Mouse (Mus musculus): ENCODE measurements around the gene Tchhl1. TPM values are rescaled to one million over a fixed set of nuclear protein-coding genes. Genes with fewer than 3 reads are reported as not detected.
"Not testable (repeated sequence)": the region's sequence is repeated elsewhere in the genome, so short reads cannot be mapped to it uniquely, and the experiment has no call there.

Tchhl1 gene
- polyA plus RNA-seq (2015; fragmentation: Nextera tagmentation; extraction: Ambion mirVana) = not detected in 2 replicates

GRCm38 (mm10) chr3:93468561-93468960, at the start of gene Tchhl1:
Gene Tchhl1, plus strand, starts transcription at chr3:93468754.
- WGBS = 49% methylated on average over 5 of the region's 5 CpGs
- no peak within 1 kb of the TSS for H3K27ac ChIP-seq (ENCODE audit: low read length)

GRCm38 (mm10) chr3:93431673-93432072, 36.9 kb upstream of the Tchhl1 start:
- Histone ChIP-seq H3K9me3 (replicated peaks; ENCODE audit: control insufficient read depth, low read length) (no peaks in the 10 kb centered on the region), H3K9ac (ENCODE audit: low read length) (no peak overlapping the region), H3K27me3 (ENCODE audit: control insufficient read depth, insufficient read depth, low read length) (no peaks in the 10 kb centered on the region), H3K4me1 (ENCODE audit: control insufficient read depth, insufficient read depth, low read length) (no peaks in the 10 kb centered on the region), H3K4me3 (replicated peaks; ENCODE audit: low read length) (no peak overlapping the region), H3K27ac (ENCODE audit: low read length) (no peak overlapping the region), H3K36me3 (ENCODE audit: control insufficient read depth, insufficient read depth, low read length) (no peaks in the 10 kb centered on the region), H3K4me2 (ENCODE audit: low read depth, low read length) (no peak overlapping the region)
- 52% methylated on average over 3 of the region's 3 CpGs for WGBS
- ATAC-seq (ENCODE audit: insufficient read depth, low FRiP score) = no peak

More at GRCm38 (mm10) chr3:93468561-93468960, at the start of gene Tchhl1:
- Histone ChIP-seq H3K4me1 (ENCODE audit: control insufficient read depth, insufficient read depth, low read length) (no peaks in the 10 kb centered on the region), H3K4me3 (replicated peaks; ENCODE audit: low read length) (no peak within 1 kb of the TSS), H3K36me3 (ENCODE audit: control insufficient read depth, insufficient read depth, low read length) (no peaks in the 10 kb centered on the region), H3K4me2 (ENCODE audit: low read depth, low read length) (no peak within 1 kb of the TSS), H3K27me3 (ENCODE audit: control insufficient read depth, insufficient read depth, low read length) (no peaks in the 10 kb centered on the region), H3K9me3 (replicated peaks; ENCODE audit: control insufficient read depth, low read length) (no peaks in the 10 kb centered on the region), H3K9ac (ENCODE audit: low read length) (no peak within 1 kb of the TSS)
- ATAC-seq (ENCODE audit: insufficient read depth, low FRiP score) = no peak

- WGBS = 77% methylated on average over 1 of the region's 1 CpGs
- no peaks in the 10 kb centered on the region for H3K9me3 ChIP-seq (replicated peaks; ENCODE audit: control insufficient read depth, low read length)
- H3K4me3 ChIP-seq (replicated peaks; ENCODE audit: low read length) = no peak within 1 kb of the TSS
- H3K4me2 ChIP-seq (ENCODE audit: low read depth, low read length) = peak within 1 kb of the TSS; percentile 71; the same call in 1 of the 2 replicates
- no peak for ATAC-seq (ENCODE audit: insufficient read depth, low FRiP score)
- peaks cover 18% of the 10 kb centered on the region for H3K4me1 ChIP-seq (ENCODE audit: control insufficient read depth, insufficient read depth, low read length)
- H3K9ac ChIP-seq (ENCODE audit: low read length) = no peak within 1 kb of the TSS
- H3K27me3 ChIP-seq (ENCODE audit: control insufficient read depth, insufficient read depth, low read length) = peaks cover 12% of the 10 kb centered on the region
- H3K27ac ChIP-seq (ENCODE audit: low read length) = no peak within 1 kb of the TSS
- no peaks in the 10 kb centered on the region for H3K36me3 ChIP-seq (ENCODE audit: control insufficient read depth, insufficient read depth, low read length)
Observed at GRCm38 (mm10) chr3:93442030-93442429, 26.5 kb upstream of the Tchhl1 start, which contains the start of gene Tchh. Gene Tchh, plus strand, starts transcription at chr3:93442330.

GRCm38 (mm10) chr3:93443501-93444101, 25.0 kb upstream of the Tchhl1 start:
- H3K9ac ChIP-seq (ENCODE audit: low read length) = peak overlapping the region; percentile 58
- H3K9me3 ChIP-seq (replicated peaks; ENCODE audit: control insufficient read depth, low read length) = no peaks in the 10 kb centered on the region
- no peaks in the 10 kb centered on the region for H3K36me3 ChIP-seq (ENCODE audit: control insufficient read depth, insufficient read depth, low read length)
- H3K27me3 ChIP-seq (ENCODE audit: control insufficient read depth, insufficient read depth, low read length) = peaks cover 12% of the 10 kb centered on the region
- peaks cover 21% of the 10 kb centered on the region for H3K4me1 ChIP-seq (ENCODE audit: control insufficient read depth, insufficient read depth, low read length)
- H3K4me2 ChIP-seq (ENCODE audit: low read depth, low read length) = peak overlapping the region; percentile 71
- no peak for ATAC-seq (ENCODE audit: insufficient read depth, low FRiP score)
- H3K4me3 ChIP-seq (replicated peaks; ENCODE audit: low read length) = peak overlapping the region; percentile 70
- WGBS = under 1% methylated on average over 38 of the region's 38 CpGs
- no peak overlapping the region for H3K27ac ChIP-seq (ENCODE audit: low read length)

GRCm38 (mm10) chr3:93444343-93445164, 24.0 kb upstream of the Tchhl1 start:
- Histone ChIP-seq H3K9me3 (replicated peaks; ENCODE audit: control insufficient read depth, low read length) (no peaks in the 10 kb centered on the region), H3K36me3 (ENCODE audit: control insufficient read depth, insufficient read depth, low read length) (no peaks in the 10 kb centered on the region), H3K27ac (ENCODE audit: low read length) (peak overlapping the region; percentile 60), H3K4me2 (ENCODE audit: low read depth, low read length) (peak overlapping the region; percentile 71), H3K9ac (ENCODE audit: low read length) (peak overlapping the region; percentile 58), H3K27me3 (ENCODE audit: control insufficient read depth, insufficient read depth, low read length) (peaks cover 12% of the 10 kb centered on the region), H3K4me1 (ENCODE audit: control insufficient read depth, insufficient read depth, low read length) (peaks cover 21% of the 10 kb centered on the region), H3K4me3 (replicated peaks; ENCODE audit: low read length) (peak overlapping the region; percentile 70)
- WGBS = under 1% methylated on average over 56 of the region's 56 CpGs
- peak; percentile 84 for ATAC-seq (ENCODE audit: insufficient read depth, low FRiP score)

GRCm38 (mm10) chr3:93445165-93445705, 23.3 kb upstream of the Tchhl1 start:
- peaks cover 12% of the 10 kb centered on the region for H3K27me3 ChIP-seq (ENCODE audit: control insufficient read depth, insufficient read depth, low read length)
- 0 out of 2 replicates have a peak, but pooled peaks have one; percentile 31 for ATAC-seq (ENCODE audit: insufficient read depth, low FRiP score)

GRCm38 (mm10) chr3:93446128-93446755, 22.3 kb upstream of the Tchhl1 start:
- H3K9me3 ChIP-seq (replicated peaks; ENCODE audit: control insufficient read depth, low read length) = no peaks in the 10 kb centered on the region
- under 1% methylated on average over 54 of the region's 54 CpGs for WGBS
- H3K9ac ChIP-seq (ENCODE audit: low read length) = peak overlapping the region; percentile 68
- H3K4me2 ChIP-seq (ENCODE audit: low read depth, low read length) = peak overlapping the region; percentile 71
- H3K27ac ChIP-seq (ENCODE audit: low read length) = no peak overlapping the region; the same call in 1 of the 2 replicates
- H3K4me1 ChIP-seq (ENCODE audit: control insufficient read depth, insufficient read depth, low read length) = peaks cover 21% of the 10 kb centered on the region
- H3K36me3 ChIP-seq (ENCODE audit: control insufficient read depth, insufficient read depth, low read length) = no peaks in the 10 kb centered on the region
- ATAC-seq (ENCODE audit: insufficient read depth, low FRiP score) = no peak
- H3K4me3 ChIP-seq (replicated peaks; ENCODE audit: low read length) = peak overlapping the region; percentile 70
- H3K27me3 ChIP-seq (ENCODE audit: control insufficient read depth, insufficient read depth, low read length) = peaks cover 3% of the 10 kb centered on the region; the same call in 1 of the 2 replicates

More at GRCm38 (mm10) chr3:93445165-93445705, 23.3 kb upstream of the Tchhl1 start:
- Histone ChIP-seq H3K9ac (ENCODE audit: low read length) (peak overlapping the region; percentile 58), H3K36me3 (ENCODE audit: control insufficient read depth, insufficient read depth, low read length) (no peaks in the 10 kb centered on the region), H3K4me2 (ENCODE audit: low read depth, low read length) (peak overlapping the region; percentile 71), H3K9me3 (replicated peaks; ENCODE audit: control insufficient read depth, low read length) (no peaks in the 10 kb centered on the region), H3K4me1 (ENCODE audit: control insufficient read depth, insufficient read depth, low read length) (peaks cover 21% of the 10 kb centered on the region), H3K4me3 (replicated peaks; ENCODE audit: low read length) (peak overlapping the region; percentile 70), H3K27ac (ENCODE audit: low read length) (peak overlapping the region; percentile 60)
- WGBS = 1% methylated on average over 36 of the region's 36 CpGs

- H3K9me3 ChIP-seq (replicated peaks; ENCODE audit: control insufficient read depth, low read length); H3K27me3 ChIP-seq (ENCODE audit: control insufficient read depth, insufficient read depth, low read length); ATAC-seq (ENCODE audit: insufficient read depth, low FRiP score); H3K36me3 ChIP-seq (ENCODE audit: control insufficient read depth, insufficient read depth, low read length): not testable (repeated sequence)
- Histone ChIP-seq H3K4me2 (ENCODE audit: low read depth, low read length) (peak overlapping the region; percentile 71), H3K9ac (ENCODE audit: low read length) (peak overlapping the region; percentile 68), H3K4me3 (replicated peaks; ENCODE audit: low read length) (peak overlapping the region; percentile 70), H3K4me1 (ENCODE audit: control insufficient read depth, insufficient read depth, low read length) (peaks cover 21% of the 10 kb centered on the region), H3K27ac (ENCODE audit: low read length) (peak overlapping the region; percentile 74)
- WGBS = under 1% methylated on average over 32 of the region's 32 CpGs
Observed at GRCm38 (mm10) chr3:93446756-93447137, 21.8 kb upstream of the Tchhl1 start.

Data from stomach, embryonic 16.5 days (tissue).